Mouse (Mus musculus) lung, adult 2 months (tissue): ENCODE measurements around the gene Arhgap24. TPM values are rescaled to one million over a fixed set of nuclear protein-coding genes. Genes with fewer than 3 reads are reported as not detected.

Experiments
- DNase-seq: peaks from one replicate; pipeline ENCODE4 v3.0.0; 2022
- H3K4me1 ChIP-seq: fragments of 200-500 bp; 2 replicates; pipeline ENCODE4 v1.6.1; 2011; ENCODE audit warnings: low read length; ENCODE audit not compliant: control insufficient read depth, insufficient read depth
- H3K4me3 ChIP-seq: fragments of 200-500 bp; replicated peaks from 2 replicates; pipeline ENCODE3; 2011; ENCODE audit warnings: low read depth, mild to moderate bottlenecking, control low read depth, low read length; ENCODE audit errors: extremely low read depth
- CTCF ChIP-seq: fragments of 200-500 bp; IDR thresholded peaks from 2 replicates; pipeline ENCODE4 v1.5.1; 2011; ENCODE audit warnings: mild to moderate bottlenecking, low read length, control low read depth; ENCODE audit not compliant: insufficient read depth
- POLR2A ChIP-seq: fragments of 200-500 bp; IDR thresholded peaks from 2 replicates; pipeline ENCODE4 v1.6.1; 2011; ENCODE audit warnings: low read depth, mild to moderate bottlenecking, control low read depth, low read length, borderline replicate concordance; ENCODE audit errors: extremely low read depth
- WGBS: fragments of 180-500 bp; shearing (Covaris S2); methylation state at CpG from one replicate; pipeline ENCODE4 v1.1.7; 2018; 5-methylcytosine and 5-hydroxymethylcytosine counted together
- polyA plus RNA-seq: library from polyadenylated mRNA; depleted of rRNA; stranded (reverse); fragments of >200 nt; gene quantifications from 2 replicates; pipeline ENCODE4 v1.2.3, GENCODE M21; 2012

The Arhgap24 gene
- polyA plus RNA-seq, 1 experiment: 12.1 TPM

- WGBS: 56% methylated on average over 1 of the region's 1 CpGs
- no peak overlapping the region for H3K4me3 ChIP-seq
- DNase-seq: no peak
- H3K4me1 ChIP-seq: no peaks in the 10 kb centered on the region
- TF ChIP-seq CTCF: no peak
- TF ChIP-seq POLR2A: no peak
Measured at GRCm38 (mm10) chr5:102520506-102520905, 39.3 kb downstream of the Arhgap24 start.

- no peak for TF ChIP-seq CTCF
- TF ChIP-seq POLR2A: no peak
- WGBS: 73% methylated on average over 9 of the region's 9 CpGs
- Histone ChIP-seq H3K4me1 (no peaks in the 10 kb centered on the region), H3K4me3 (no peak overlapping the region)
- no peak for DNase-seq
Measured at GRCm38 (mm10) chr5:102535311-102535710, 54.1 kb downstream of the Arhgap24 start.

DNA sequence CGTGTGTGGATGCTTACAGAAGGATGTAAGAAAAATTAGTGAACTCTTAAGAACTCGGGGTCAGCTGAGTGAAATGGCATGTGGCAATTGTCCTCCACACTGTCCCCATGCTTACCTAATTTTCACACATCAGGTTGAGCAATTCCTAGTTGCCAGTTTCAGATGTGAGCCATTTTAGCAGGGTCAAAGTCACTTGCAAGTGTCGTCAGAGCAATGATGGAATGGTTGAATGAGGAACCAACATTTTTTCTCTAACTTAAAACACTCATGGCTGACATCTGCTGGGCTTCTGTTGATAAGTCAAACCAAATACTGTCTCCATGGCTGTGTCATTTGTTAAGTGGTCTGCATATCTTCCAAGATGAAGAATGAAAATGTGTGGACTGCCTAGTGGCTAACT is 56.6 kb downstream of the Arhgap24 start:
- H3K4me1 ChIP-seq: no peaks in the 10 kb centered on the region
- DNase-seq: no peak
- WGBS: 65% methylated on average over 3 of the region's 3 CpGs
- TF ChIP-seq CTCF (no peak), POLR2A (no peak)
- H3K4me3 ChIP-seq: no peak overlapping the region

- H3K4me1 ChIP-seq: no peaks in the 10 kb centered on the region; the same call in 1 of the 2 replicates
- no peak overlapping the region for H3K4me3 ChIP-seq
- no peak for TF ChIP-seq POLR2A
- no peak for TF ChIP-seq CTCF
- WGBS: 69% methylated on average over 4 of the region's 4 CpGs
- DNase-seq: no peak
Measured at GRCm38 (mm10) chr5:102546296-102546695, 65.1 kb downstream of the Arhgap24 start.

DNA sequence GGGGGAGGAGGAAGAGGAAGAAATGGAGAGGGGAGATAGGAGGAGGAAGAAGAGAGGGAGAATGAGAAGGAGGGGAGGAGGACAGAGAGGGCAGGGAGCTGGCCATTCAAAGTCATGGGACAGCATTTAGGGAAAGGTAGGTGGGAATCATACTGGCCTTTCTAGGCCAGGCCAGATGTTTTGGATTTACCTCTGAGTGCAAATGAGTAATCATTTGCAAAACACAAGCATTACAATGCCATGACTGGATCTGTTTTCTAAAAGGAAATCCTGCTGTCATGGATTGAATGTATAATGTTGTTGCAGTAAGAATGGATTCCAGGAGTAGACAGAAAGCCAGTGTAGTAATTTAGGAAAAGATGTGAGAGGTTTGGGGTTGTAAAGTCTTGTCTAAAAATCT is 66.6 kb downstream of the Arhgap24 start:
- no peak overlapping the region for H3K4me3 ChIP-seq
- no peak for DNase-seq
- TF ChIP-seq CTCF: no peak
- no peak for TF ChIP-seq POLR2A
- no peaks in the 10 kb centered on the region; the same call in 1 of the 2 replicates for H3K4me1 ChIP-seq

DNA sequence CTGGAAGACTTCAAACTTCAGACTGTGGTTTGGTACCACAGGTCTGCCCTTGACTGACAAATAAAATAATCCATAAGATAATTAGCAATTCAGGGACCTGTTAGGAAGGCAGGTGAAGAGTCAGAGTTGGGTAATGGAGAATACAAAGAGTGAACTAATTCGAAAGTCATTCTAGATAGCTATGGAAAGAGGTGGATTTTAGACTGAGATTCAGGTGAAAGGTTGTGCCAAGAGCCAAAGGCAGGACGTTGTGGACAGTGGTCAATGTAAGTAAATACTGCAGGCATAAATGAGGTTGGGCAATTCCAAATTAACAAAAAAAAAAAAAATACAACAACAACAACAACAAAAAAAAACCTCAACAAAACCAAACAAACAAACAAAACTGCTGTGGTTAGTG is 67.2 kb downstream of the Arhgap24 start:
- TF ChIP-seq POLR2A (no peak), CTCF (no peak)
- Histone ChIP-seq H3K4me1 (no peaks in the 10 kb centered on the region; the same call in 1 of the 2 replicates), H3K4me3 (no peak overlapping the region)
- WGBS: 70% methylated on average over 2 of the region's 2 CpGs
- no peak for DNase-seq

DNA sequence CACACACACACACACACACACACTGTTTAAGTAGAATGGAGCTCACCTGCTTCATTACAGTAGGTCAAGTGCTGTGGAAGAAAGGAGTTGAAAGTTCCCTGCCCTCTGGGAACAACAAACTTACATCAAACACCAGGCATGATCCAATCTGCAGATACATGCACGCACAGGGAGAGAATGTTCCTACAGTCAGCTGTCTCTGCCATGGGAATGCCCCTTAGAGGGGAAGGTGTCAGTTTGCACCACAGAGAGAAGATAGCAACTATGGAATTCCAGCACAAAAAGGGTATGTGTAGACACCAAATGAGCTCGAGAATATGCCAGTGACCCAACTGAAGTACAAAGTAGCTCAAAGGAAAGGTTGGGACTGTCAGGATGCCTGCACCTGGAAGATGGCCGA is 69.0 kb downstream of the Arhgap24 start:
- no peak for TF ChIP-seq CTCF
- no peak for TF ChIP-seq POLR2A
- DNase-seq: no peak
- no peak overlapping the region for H3K4me3 ChIP-seq
- 52% methylated on average over 3 of the region's 3 CpGs for WGBS
- no peaks in the 10 kb centered on the region; the same call in 1 of the 2 replicates for H3K4me1 ChIP-seq

DNA sequence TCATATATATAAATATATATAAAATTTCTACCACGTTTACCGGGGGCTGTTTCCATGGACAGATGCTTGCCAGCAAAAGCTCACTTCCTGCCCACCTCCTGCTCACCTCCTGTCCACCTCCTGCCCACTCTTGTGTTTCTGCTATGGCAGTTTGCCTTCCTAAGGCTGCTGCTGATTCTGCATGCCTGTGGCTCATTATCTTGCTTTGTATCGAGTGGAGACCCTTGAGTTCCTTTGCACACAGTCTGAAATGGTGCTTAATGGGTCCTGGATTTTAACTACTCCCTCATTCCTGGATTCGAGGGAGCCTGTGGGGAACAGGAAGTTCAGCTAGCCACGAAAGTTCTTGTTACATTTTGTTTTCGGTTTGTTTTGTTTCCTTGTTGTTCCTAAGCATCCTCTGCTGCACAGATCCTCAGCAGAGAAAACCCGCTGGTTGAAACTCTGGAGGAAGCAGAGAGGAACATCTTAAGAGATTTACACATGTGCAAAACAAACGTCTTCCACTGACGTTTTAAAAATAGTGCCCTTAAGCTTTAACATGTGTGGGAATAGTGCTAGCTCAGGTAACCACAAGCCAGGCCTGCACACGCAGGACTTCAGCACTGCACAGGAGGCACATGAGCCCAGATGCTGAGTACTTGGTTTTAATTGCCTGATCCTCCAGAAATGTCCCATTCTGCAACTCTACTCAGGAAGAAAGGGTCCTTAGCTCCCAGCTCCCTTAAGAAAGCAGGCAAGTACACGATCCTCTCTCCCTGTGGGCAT is 69.9 kb downstream of the Arhgap24 start:
- Histone ChIP-seq H3K4me1 (no peaks in the 10 kb centered on the region; the same call in 1 of the 2 replicates), H3K4me3 (no peak overlapping the region)
- WGBS: 39% methylated on average over 11 of the region's 11 CpGs
- no peak for DNase-seq
- no peak for TF ChIP-seq POLR2A
- no peak for TF ChIP-seq CTCF

DNA sequence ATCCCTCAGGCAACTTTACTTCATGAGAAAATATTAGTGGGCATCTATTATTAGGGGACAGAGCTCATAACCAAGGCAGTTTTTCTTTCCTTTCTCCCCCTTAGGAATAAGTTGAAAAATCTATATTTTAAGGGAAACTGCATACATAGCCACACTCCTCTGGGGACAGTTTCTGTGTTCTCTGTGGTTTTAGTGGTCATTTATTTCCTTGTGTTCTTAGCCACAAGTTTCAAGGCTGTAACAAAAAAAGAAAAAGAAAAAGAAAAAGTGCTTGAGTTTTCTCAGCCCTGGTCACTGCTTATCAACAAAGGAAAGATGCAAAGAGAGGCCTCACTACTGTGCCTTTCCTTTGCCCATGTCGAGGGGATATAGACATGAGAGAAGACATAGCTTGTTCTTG is 71.3 kb downstream of the Arhgap24 start:
- 67% methylated on average over 1 of the region's 1 CpGs for WGBS
- Histone ChIP-seq H3K4me3 (no peak overlapping the region), H3K4me1 (no peaks in the 10 kb centered on the region; the same call in 1 of the 2 replicates)
- TF ChIP-seq CTCF (no peak), POLR2A (no peak)
- no peak for DNase-seq

- no peak overlapping the region for H3K4me3 ChIP-seq
- 86% methylated on average over 4 of the region's 4 CpGs for WGBS
- no peaks in the 10 kb centered on the region for H3K4me1 ChIP-seq
- TF ChIP-seq POLR2A (no peak), CTCF (no peak)
- DNase-seq: no peak
Measured at GRCm38 (mm10) chr5:102555958-102556357, 74.8 kb downstream of the Arhgap24 start.
